Mouse (Mus musculus): ENCODE measurements around the gene Ablim1. TPM values are rescaled to one million over a fixed set of nuclear protein-coding genes. Genes with fewer than 3 reads are reported as not detected.

Gene Ablim1
- polyA plus RNA-seq, 1 experiment from 2014 or later, result 40.5 TPM

DNA sequence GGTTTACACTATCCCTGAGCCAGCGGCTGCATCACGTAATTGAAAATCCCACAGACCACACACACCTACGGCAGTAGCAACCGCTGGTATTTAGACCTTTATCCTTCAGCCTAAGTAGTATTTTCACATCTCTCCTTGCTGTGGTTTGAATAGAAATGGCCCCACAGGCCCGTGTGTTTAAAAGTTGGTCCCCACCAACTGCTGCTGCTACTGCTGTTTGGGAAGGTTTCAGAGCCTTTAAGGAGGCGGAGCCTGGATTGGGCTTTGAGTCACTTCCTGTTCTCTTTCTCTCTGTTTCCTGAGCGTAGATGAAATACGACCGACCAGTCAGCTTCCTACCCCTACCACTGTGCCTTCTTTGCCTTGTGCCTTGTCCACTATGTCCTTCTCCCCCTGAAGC is 214.7 kb downstream of the Ablim1 start:
- H3K9me3 ChIP-seq (replicated peaks; ENCODE audit: low read length), result no peaks in the 10 kb centered on the region
- H3K27ac ChIP-seq, result 0 out of 2 replicates have a peak overlapping the region, but pooled peaks have one; percentile 67
- H3K9ac ChIP-seq (ENCODE audit: low read depth, low read length), result no peak overlapping the region
- 89% methylated on average over 9 of the region's 9 CpGs for WGBS
- TF ChIP-seq CTCF (IDR thresholded peaks at IDR 0.05; ENCODE audit: low read depth), result no peak
- no peak for ATAC-seq (replicated peaks; ENCODE audit: low FRiP score, low read depth)
- H3K4me2 ChIP-seq (ENCODE audit: low read length), result no peak overlapping the region
- DNase-seq (ENCODE audit: low spot score), result no peak
- H3K27me3 ChIP-seq (ENCODE audit: insufficient read depth, low read length), result no peaks in the 10 kb centered on the region
- H3K36me3 ChIP-seq (ENCODE audit: insufficient read depth, low read length), result no peaks in the 10 kb centered on the region
- H3K4me3 ChIP-seq (replicated peaks; ENCODE audit: low read depth, low read length), result no peak overlapping the region
- peaks cover 34% of the 10 kb centered on the region; the same call in 1 of the 2 replicates for H3K4me1 ChIP-seq (replicated peaks; ENCODE audit: insufficient read depth, low read length)

- no peaks in the 10 kb centered on the region for H3K36me3 ChIP-seq (ENCODE audit: insufficient read depth, low read length)
- no peaks in the 10 kb centered on the region for H3K9me3 ChIP-seq (replicated peaks; ENCODE audit: low read length)
- no peak overlapping the region for H3K4me3 ChIP-seq (replicated peaks; ENCODE audit: low read depth, low read length)
- TF ChIP-seq CTCF (IDR thresholded peaks at IDR 0.05; ENCODE audit: low read depth), result no peak
- ATAC-seq (replicated peaks; ENCODE audit: low FRiP score, low read depth), result no peak
- 69% methylated on average over 4 of the region's 4 CpGs for WGBS
- H3K9ac ChIP-seq (ENCODE audit: low read depth, low read length), result no peak overlapping the region
- H3K27ac ChIP-seq, result peak overlapping the region; percentile 67
- H3K27me3 ChIP-seq (ENCODE audit: insufficient read depth, low read length), result no peaks in the 10 kb centered on the region
- DNase-seq (ENCODE audit: low spot score), result no peak
- peaks cover 30% of the 10 kb centered on the region; the same call in 1 of the 2 replicates for H3K4me1 ChIP-seq (replicated peaks; ENCODE audit: insufficient read depth, low read length)
- H3K4me2 ChIP-seq (ENCODE audit: low read length), result no peak overlapping the region
Observed at GRCm38 (mm10) chr19:57099094-57099357, 215.7 kb downstream of the Ablim1 start.

DNA sequence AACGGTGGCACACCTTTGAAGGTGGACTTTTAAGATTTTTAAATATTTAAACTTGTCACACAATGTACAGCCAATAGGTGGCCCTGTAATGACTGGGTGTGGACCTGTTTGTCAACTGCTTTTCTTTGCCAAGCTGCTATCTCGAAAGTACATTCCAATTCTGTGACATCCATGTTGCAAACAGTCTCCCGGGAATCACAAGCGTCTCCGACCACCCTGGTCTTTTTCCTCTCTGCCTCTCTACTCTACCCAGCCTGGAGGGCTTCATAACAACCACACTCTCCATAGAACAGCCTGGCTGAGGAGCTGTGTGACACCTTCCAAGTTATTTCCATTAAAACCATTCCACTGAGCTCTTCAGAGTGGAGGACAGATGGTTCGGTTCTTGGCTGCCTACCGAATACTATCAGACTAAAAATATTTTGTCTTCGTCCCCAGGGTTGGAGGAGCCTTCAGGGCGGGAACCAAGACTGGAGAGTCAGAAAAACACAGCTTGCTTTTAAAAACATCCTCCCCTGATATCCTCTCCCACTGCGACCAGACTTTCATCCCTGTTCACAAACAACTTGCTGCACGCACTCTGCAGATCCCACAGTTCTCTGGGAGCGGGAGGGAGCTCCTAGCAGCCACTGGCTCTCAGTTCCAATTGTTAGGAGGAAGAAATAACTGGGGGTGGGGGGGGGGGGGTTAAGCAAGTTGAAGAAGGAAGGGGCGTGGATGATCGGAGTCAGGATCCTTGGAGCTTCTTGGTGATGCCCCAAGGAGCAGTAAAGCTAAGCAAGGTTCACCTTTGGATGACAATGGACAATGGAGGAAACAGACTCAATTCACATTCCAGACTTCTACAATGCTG is 216.3 kb downstream of the Ablim1 start:
- 36% methylated on average over 14 of the region's 14 CpGs for WGBS
- no peaks in the 10 kb centered on the region for H3K36me3 ChIP-seq (ENCODE audit: insufficient read depth, low read length)

GRCm38 (mm10) chr19:57095340-57095739 is 219.4 kb downstream of the Ablim1 start:
- 86% methylated on average over 7 of the region's 7 CpGs for WGBS
- no peak for TF ChIP-seq CTCF (IDR thresholded peaks at IDR 0.05; ENCODE audit: low read depth)
- Histone ChIP-seq H3K27ac (no peak overlapping the region), H3K4me3 (replicated peaks; ENCODE audit: low read depth, low read length) (no peak overlapping the region), H3K4me2 (ENCODE audit: low read length) (no peak overlapping the region), H3K9me3 (replicated peaks; ENCODE audit: low read length) (no peaks in the 10 kb centered on the region), H3K36me3 (ENCODE audit: insufficient read depth, low read length) (no peaks in the 10 kb centered on the region), H3K9ac (ENCODE audit: low read depth, low read length) (no peak overlapping the region), H3K27me3 (ENCODE audit: insufficient read depth, low read length) (no peaks in the 10 kb centered on the region), H3K4me1 (replicated peaks; ENCODE audit: insufficient read depth, low read length) (peaks cover 23% of the 10 kb centered on the region; the same call in 1 of the 2 replicates)
- ATAC-seq (replicated peaks; ENCODE audit: low FRiP score, low read depth) (no peak), DNase-seq (ENCODE audit: low spot score) (no peak)

More for the DNA sequence above, 216.3 kb downstream of the Ablim1 start:
- no peak for ATAC-seq (replicated peaks; ENCODE audit: low FRiP score, low read depth)
- Histone ChIP-seq H3K4me1 (replicated peaks; ENCODE audit: insufficient read depth, low read length) (peaks cover 24% of the 10 kb centered on the region; the same call in 1 of the 2 replicates), H3K9me3 (replicated peaks; ENCODE audit: low read length) (no peaks in the 10 kb centered on the region), H3K4me3 (replicated peaks; ENCODE audit: low read depth, low read length) (no peak overlapping the region), H3K4me2 (ENCODE audit: low read length) (no peak overlapping the region), H3K9ac (ENCODE audit: low read depth, low read length) (no peak overlapping the region), H3K27ac (peak overlapping the region; percentile 67), H3K27me3 (ENCODE audit: insufficient read depth, low read length) (no peaks in the 10 kb centered on the region)
- DNase-seq (ENCODE audit: low spot score), result peak; percentile 77
- peak; percentile 48 for TF ChIP-seq CTCF (IDR thresholded peaks at IDR 0.05; ENCODE audit: low read depth)

GRCm38 (mm10) chr19:57093698-57094004 is 221.1 kb downstream of the Ablim1 start:
- no peak overlapping the region for H3K27ac ChIP-seq
- TF ChIP-seq CTCF (IDR thresholded peaks at IDR 0.05; ENCODE audit: low read depth), result no peak
- 0 out of 2 replicates have a peak, but pooled peaks cover 10% of the 10 kb centered on the region for H3K4me1 ChIP-seq (replicated peaks; ENCODE audit: insufficient read depth, low read length)
- DNase-seq (ENCODE audit: low spot score) (no peak), ATAC-seq (replicated peaks; ENCODE audit: low FRiP score, low read depth) (no peak)
- no peaks in the 10 kb centered on the region for H3K36me3 ChIP-seq (ENCODE audit: insufficient read depth, low read length)
- H3K9ac ChIP-seq (ENCODE audit: low read depth, low read length), result no peak overlapping the region
- no peaks in the 10 kb centered on the region for H3K9me3 ChIP-seq (replicated peaks; ENCODE audit: low read length)
- no peak overlapping the region for H3K4me2 ChIP-seq (ENCODE audit: low read length)
- no peak overlapping the region for H3K4me3 ChIP-seq (replicated peaks; ENCODE audit: low read depth, low read length)
- H3K27me3 ChIP-seq (ENCODE audit: insufficient read depth, low read length), result no peaks in the 10 kb centered on the region
- WGBS, result 79% methylated on average over 3 of the region's 3 CpGs

DNA sequence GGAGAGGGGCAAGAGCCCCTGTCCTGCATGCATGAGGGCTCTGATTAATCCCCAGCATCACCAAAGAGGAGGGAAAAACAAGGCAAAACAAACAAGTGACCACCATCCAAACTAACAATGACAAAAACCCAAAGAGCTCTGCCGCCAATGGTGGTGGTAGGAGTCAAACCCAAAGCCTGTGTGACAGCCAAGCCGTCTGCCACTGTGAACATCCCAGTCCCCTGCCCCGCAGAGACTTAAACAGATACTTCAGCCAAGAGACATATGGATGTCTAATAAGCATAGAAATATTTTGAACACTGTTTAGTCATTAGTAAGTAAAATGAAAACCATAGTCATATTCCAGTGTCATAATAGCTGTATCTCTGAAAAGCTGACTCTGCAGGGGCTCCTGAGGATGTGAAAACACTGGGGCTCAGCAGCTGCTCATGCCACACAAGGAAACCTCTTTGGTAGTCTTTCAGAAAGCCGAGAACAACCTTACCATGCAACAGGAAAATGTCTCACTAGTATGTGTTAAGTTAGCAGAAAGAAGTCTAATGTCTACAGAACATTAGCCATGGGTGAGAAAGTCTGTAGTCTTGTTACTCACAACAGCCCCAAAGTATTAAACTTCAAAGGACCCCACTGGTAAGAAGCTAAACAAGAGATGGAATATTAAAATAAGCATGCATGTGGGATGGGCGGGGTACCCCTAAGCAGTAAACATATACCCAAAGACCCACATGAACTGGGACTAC is 221.6 kb downstream of the Ablim1 start:
- Histone ChIP-seq H3K4me3 (replicated peaks; ENCODE audit: low read depth, low read length) (no peak overlapping the region), H3K27me3 (ENCODE audit: insufficient read depth, low read length) (no peaks in the 10 kb centered on the region), H3K27ac (no peak overlapping the region), H3K4me1 (replicated peaks; ENCODE audit: insufficient read depth, low read length) (0 out of 2 replicates have a peak, but pooled peaks cover 5% of the 10 kb centered on the region), H3K9me3 (replicated peaks; ENCODE audit: low read length) (no peaks in the 10 kb centered on the region), H3K36me3 (ENCODE audit: insufficient read depth, low read length) (no peaks in the 10 kb centered on the region), H3K4me2 (ENCODE audit: low read length) (no peak overlapping the region), H3K9ac (ENCODE audit: low read depth, low read length) (no peak overlapping the region)
- ATAC-seq (replicated peaks; ENCODE audit: low FRiP score, low read depth), result no peak
- DNase-seq (ENCODE audit: low spot score), result no peak
- 89% methylated on average over 5 of the region's 5 CpGs for WGBS
- TF ChIP-seq CTCF (IDR thresholded peaks at IDR 0.05; ENCODE audit: low read depth), result no peak
